Mouse (Mus musculus) heart, adult 2 months (tissue): ENCODE measurements around the gene Gm19345. TPM values are rescaled to one million over a fixed set of nuclear protein-coding genes. Genes with fewer than 3 reads are reported as not detected.

ENCODE experiments used
- DNase-seq, 2 experiments: peaks; one replicate each; pipeline ENCODE4 v3.0.0; 2021
- H3K27ac ChIP-seq: fragments of 200-600 bp; 2 replicates; pipeline ENCODE4 v1.8.1; 2022
- H3K27me3 ChIP-seq: fragments of 200-500 bp; 2 replicates; pipeline ENCODE4 v1.6.1; 2012; ENCODE audit warnings: mild to moderate bottlenecking, low read length, inconsistent platforms, mixed read lengths; ENCODE audit not compliant: control insufficient read depth, insufficient read depth
- H3K36me3 ChIP-seq: fragments of 200-500 bp; 2 replicates; pipeline ENCODE4 v1.6.1; 2012; ENCODE audit warnings: low read length, inconsistent platforms; ENCODE audit not compliant: control insufficient read depth, insufficient read depth
- H3K4me1 ChIP-seq: fragments of 200-500 bp; 2 replicates; pipeline ENCODE4 v1.6.1; 2011; ENCODE audit warnings: low read length; ENCODE audit not compliant: control insufficient read depth, insufficient read depth
- H3K4me3 ChIP-seq: fragments of 200-600 bp; 2 replicates; pipeline ENCODE4 v1.8.1; 2022
- H3K79me2 ChIP-seq: fragments of 200-500 bp; replicated peaks from 2 replicates; pipeline ENCODE4 v1.6.1; 2012; ENCODE audit warnings: mild to moderate bottlenecking, inconsistent platforms, low read length, moderate library complexity, mixed read lengths; ENCODE audit not compliant: control insufficient read depth, insufficient read depth
- H3K9ac ChIP-seq: fragments of 200-500 bp; 2 replicates; pipeline ENCODE4 v1.6.1; 2012; ENCODE audit warnings: low read depth, mild to moderate bottlenecking, control low read depth, inconsistent platforms, low read length, mixed read lengths
- CTCF ChIP-seq: fragments of 200-600 bp; IDR thresholded peaks from 2 replicates; pipeline ENCODE4 v1.8.1; 2022; ENCODE audit warnings: antibody characterized with exemption, mild to moderate bottlenecking, moderate library complexity
- EP300 ChIP-seq: fragments of 200-500 bp; IDR thresholded peaks from 2 replicates; pipeline ENCODE4 v1.6.1; 2011; ENCODE audit warnings: low read depth, low read length, control low read depth; ENCODE audit not compliant: insufficient read depth
- POLR2A ChIP-seq: fragments of 200-500 bp; IDR thresholded peaks from 2 replicates; pipeline ENCODE4 v1.6.1; 2011; ENCODE audit warnings: mild to moderate bottlenecking, low read depth, low read length, control low read depth; ENCODE audit not compliant: insufficient read depth
- WGBS: fragments of 180-500 bp; shearing (Covaris S2); methylation state at CpG from one replicate; pipeline ENCODE4 v1.1.7; 2018; 5-methylcytosine and 5-hydroxymethylcytosine counted together
- intact Hi-C: fragments of 180-260 bp; cut with DNase I; formaldehyde crosslinking; loops from one replicate; pipeline ENCODE4 v1.15.1; 2025
- polyA plus RNA-seq: library from polyadenylated mRNA; depleted of rRNA; stranded (reverse); fragments of >200 nt; gene quantifications from 2 replicates; pipeline ENCODE4 v1.2.3, GENCODE M21; 2012
- total RNA-seq, 2 experiments: library from RNA; stranded (reverse); gene quantifications; 2 replicates each; pipeline ENCODE4 v1.2.3; 2021

The Gm19345 gene
- total and polyA plus RNA-seq, 3 experiments, result not detected

- H3K4me1 ChIP-seq, result peaks cover 5% of the 10 kb centered on the region; the same call in 1 of the 2 replicates
- intact Hi-C loops, result no loop called here
- H3K27me3 ChIP-seq, result no peaks in the 10 kb centered on the region
- H3K4me3 ChIP-seq, result no peak overlapping the region
- H3K27ac ChIP-seq, result no peak overlapping the region
- H3K79me2 ChIP-seq, result no peaks in the 10 kb centered on the region
- no peak overlapping the region for H3K9ac ChIP-seq
- H3K36me3 ChIP-seq, result no peaks in the 10 kb centered on the region
- no peak for TF ChIP-seq POLR2A
- TF ChIP-seq CTCF, result no peak
- DNase-seq, result no peak
- 62% methylated on average over 10 of the region's 10 CpGs for WGBS
Observed at GRCm38 (mm10) chr7:19859740-19860139, 7.9 kb downstream of the Gm19345 start.

GRCm38 (mm10) chr7:19861199-19861598, 9.4 kb downstream of the Gm19345 start, which contains the start of gene Ceacam16:
TSS of gene Ceacam16 (minus strand) at chr7:19861299.
- Histone ChIP-seq H3K9ac (no peak within 1 kb of the TSS), H3K79me2 (no peaks in the 10 kb centered on the region), H3K27me3 (no peaks in the 10 kb centered on the region), H3K27ac (no peak within 1 kb of the TSS), H3K36me3 (no peaks in the 10 kb centered on the region), H3K4me3 (no peak within 1 kb of the TSS), H3K4me1 (peaks cover 13% of the 10 kb centered on the region)
- TF ChIP-seq CTCF (no peak), POLR2A (no peak), EP300 (no peak)
- no peak for DNase-seq
- intact Hi-C loops, result no loop called here
- 90% methylated on average over 9 of the region's 9 CpGs for WGBS

- H3K27me3 ChIP-seq, result no peaks in the 10 kb centered on the region
- peaks cover 23% of the 10 kb centered on the region for H3K4me1 ChIP-seq
- no peaks in the 10 kb centered on the region for H3K79me2 ChIP-seq
- H3K36me3 ChIP-seq, result no peaks in the 10 kb centered on the region
- H3K27ac ChIP-seq, result peak overlapping the region; percentile 82
- intact Hi-C loops, result no loop called here
- no peak overlapping the region for H3K4me3 ChIP-seq
- no peak overlapping the region for H3K9ac ChIP-seq
- 5% methylated on average over 2 of the region's 2 CpGs for WGBS
- TF ChIP-seq POLR2A, result no peak
- no peak for TF ChIP-seq CTCF
- TF ChIP-seq EP300, result peak; percentile 76; the same call in 1 of the 2 replicates
- peak; percentile 59 to 65 for DNase-seq
Observed at GRCm38 (mm10) chr7:19864241-19864640, 12.4 kb downstream of the Gm19345 start.

GRCm38 (mm10) chr7:19865246-19866036, 13.6 kb downstream of the Gm19345 start:
- no peak for DNase-seq
- TF ChIP-seq POLR2A (no peak), EP300 (no peak), CTCF (no peak)
- intact Hi-C loops, result no loop called here
- Histone ChIP-seq H3K9ac (no peak overlapping the region), H3K79me2 (no peaks in the 10 kb centered on the region), H3K27ac (peak overlapping the region; percentile 82), H3K27me3 (no peaks in the 10 kb centered on the region), H3K4me3 (no peak overlapping the region), H3K36me3 (no peaks in the 10 kb centered on the region), H3K4me1 (peaks cover 23% of the 10 kb centered on the region)
- 65% methylated on average over 8 of the region's 8 CpGs for WGBS

- Histone ChIP-seq H3K36me3 (no peaks in the 10 kb centered on the region), H3K27me3 (no peaks in the 10 kb centered on the region), H3K4me3 (no peak overlapping the region), H3K9ac (no peak overlapping the region), H3K27ac (peak overlapping the region; percentile 82), H3K4me1 (peaks cover 27% of the 10 kb centered on the region), H3K79me2 (no peaks in the 10 kb centered on the region)
- peak in 1 of 2 experiments; percentile 65 for DNase-seq
- peak; percentile 77; the same call in 1 of the 2 replicates for TF ChIP-seq EP300
- TF ChIP-seq POLR2A, result no peak
- WGBS, result 25% methylated on average over 6 of the region's 6 CpGs
- intact Hi-C loops, result no loop called here
Observed at GRCm38 (mm10) chr7:19866490-19866889, 14.7 kb downstream of the Gm19345 start.

GRCm38 (mm10) chr7:19867751-19868399, 16.1 kb downstream of the Gm19345 start:
- TF ChIP-seq EP300, result no peak
- TF ChIP-seq POLR2A, result no peak
- TF ChIP-seq CTCF, result no peak
- DNase-seq, result no peak
- Histone ChIP-seq H3K79me2 (no peaks in the 10 kb centered on the region), H3K9ac (no peak overlapping the region), H3K36me3 (no peaks in the 10 kb centered on the region), H3K4me3 (no peak overlapping the region), H3K27ac (peak overlapping the region; percentile 38; the same call in 1 of the 2 replicates), H3K4me1 (peaks cover 29% of the 10 kb centered on the region), H3K27me3 (no peaks in the 10 kb centered on the region)
- WGBS, result 65% methylated on average over 16 of the region's 16 CpGs
- intact Hi-C loops, result no loop called here
